Mouse (Mus musculus): Measurements from ENCODE around the gene Lrrc41. TPM values are rescaled to one million over a fixed set of nuclear protein-coding genes. Genes with fewer than 3 reads are reported as not detected.

Gene Lrrc41
- polyA plus RNA-seq, 1 experiment from 2014 or later = 54.3 TPM

DNA sequence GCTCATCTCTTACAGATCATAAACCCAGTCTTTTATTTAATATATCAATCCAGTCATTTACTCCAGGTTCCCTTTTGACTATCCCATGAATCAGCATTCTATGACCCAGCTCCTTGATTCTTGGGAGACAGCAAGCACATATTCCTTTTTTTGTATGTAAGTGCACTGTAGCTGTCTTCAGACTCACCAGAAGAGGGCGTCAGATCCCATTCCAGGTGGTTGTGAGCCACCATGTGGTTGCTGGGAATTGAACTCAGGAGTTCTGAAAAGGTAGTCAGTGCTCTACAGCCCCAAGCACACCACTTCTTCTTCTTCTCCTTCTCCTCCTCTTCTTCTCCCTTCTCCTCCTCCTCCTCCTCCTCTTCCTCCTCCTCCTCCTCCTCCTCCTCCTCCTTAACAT is 17.5 kb upstream of the Lrrc41 start:
- Histone ChIP-seq H3K9me3 (replicated peaks) (no peaks in the 10 kb centered on the region), H3K4me1 (peaks cover 13% of the 10 kb centered on the region), H3K27me3 (no peaks in the 10 kb centered on the region), H3K4me2 (no peak overlapping the region), H3K4me3 (no peak overlapping the region), H3K36me3 (ENCODE audit: poor library complexity, severe bottlenecking) (no peaks in the 10 kb centered on the region), H3K27ac (no peak overlapping the region), H3K9ac (no peak overlapping the region)
- 6% methylated on average over 1 of the region's 1 CpGs for WGBS
- no peak for ATAC-seq

GRCm38 (mm10) chr4:116059012-116059726 is 15.9 kb upstream of the Lrrc41 start:
- Histone ChIP-seq H3K27ac (no peak overlapping the region), H3K9me3 (replicated peaks) (no peaks in the 10 kb centered on the region), H3K36me3 (ENCODE audit: poor library complexity, severe bottlenecking) (no peaks in the 10 kb centered on the region), H3K27me3 (no peaks in the 10 kb centered on the region), H3K4me2 (no peak overlapping the region), H3K4me1 (peaks cover 3% of the 10 kb centered on the region), H3K4me3 (no peak overlapping the region), H3K9ac (no peak overlapping the region)
- WGBS = 82% methylated on average over 5 of the region's 5 CpGs
- ATAC-seq = no peak

GRCm38 (mm10) chr4:116063855-116064254 is 11.2 kb upstream of the Lrrc41 start:
- ATAC-seq = no peak
- no peak overlapping the region for H3K4me3 ChIP-seq
- no peak overlapping the region for H3K9ac ChIP-seq
- H3K36me3 ChIP-seq (ENCODE audit: poor library complexity, severe bottlenecking) = peaks cover 37% of the 10 kb centered on the region
- no peak overlapping the region for H3K4me2 ChIP-seq
- WGBS = 58% methylated on average over 1 of the region's 1 CpGs
- no peaks in the 10 kb centered on the region for H3K27me3 ChIP-seq
- no peaks in the 10 kb centered on the region for H3K4me1 ChIP-seq
- no peak overlapping the region for H3K27ac ChIP-seq
- no peaks in the 10 kb centered on the region for H3K9me3 ChIP-seq (replicated peaks)

DNA sequence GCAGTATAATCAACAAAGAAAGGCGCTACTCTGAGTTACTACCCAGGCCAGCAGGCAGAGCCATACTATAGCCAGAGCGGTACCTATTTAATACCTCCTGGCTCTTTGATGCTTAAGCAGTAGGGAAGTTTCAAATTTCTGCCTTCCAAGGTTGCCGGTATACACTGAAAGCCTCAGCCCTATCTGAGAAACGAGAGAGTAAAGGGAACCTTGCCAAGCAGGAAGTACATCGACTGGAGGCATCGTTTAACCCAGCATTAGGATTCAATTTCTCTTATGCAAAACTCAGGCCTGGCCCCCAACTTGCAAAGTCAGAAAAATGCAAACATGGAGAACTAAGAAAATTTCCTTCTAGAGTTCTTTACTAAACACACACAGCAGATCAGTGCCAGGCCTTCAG is 5.0 kb upstream of the Lrrc41 start:
- Histone ChIP-seq H3K4me2 (no peak overlapping the region), H3K9me3 (replicated peaks) (no peaks in the 10 kb centered on the region), H3K4me3 (no peak overlapping the region)

GRCm38 (mm10) chr4:116073146-116073545 is 1.9 kb upstream of the Lrrc41 start:
- H3K4me3 ChIP-seq = peak overlapping the region; percentile 12; the same call in 1 of the 2 replicates
- H3K27ac ChIP-seq = no peak overlapping the region
- H3K9me3 ChIP-seq (replicated peaks) = no peaks in the 10 kb centered on the region
- H3K4me2 ChIP-seq = peak overlapping the region; percentile 34
- no peaks in the 10 kb centered on the region for H3K27me3 ChIP-seq
- H3K4me1 ChIP-seq = peaks cover 35% of the 10 kb centered on the region
- H3K36me3 ChIP-seq (ENCODE audit: poor library complexity, severe bottlenecking) = peaks cover 23% of the 10 kb centered on the region
- H3K9ac ChIP-seq = no peak overlapping the region; the same call in 1 of the 2 replicates
- no peak for ATAC-seq
- 53% methylated on average over 4 of the region's 4 CpGs for WGBS

More for the DNA sequence above, 5.0 kb upstream of the Lrrc41 start:
- Histone ChIP-seq H3K9ac (no peak overlapping the region), H3K27me3 (no peaks in the 10 kb centered on the region), H3K36me3 (ENCODE audit: poor library complexity, severe bottlenecking) (peaks cover 53% of the 10 kb centered on the region), H3K4me1 (peaks cover 18% of the 10 kb centered on the region), H3K27ac (no peak overlapping the region)
- 88% methylated on average over 6 of the region's 6 CpGs for WGBS
- ATAC-seq = no peak

DNA sequence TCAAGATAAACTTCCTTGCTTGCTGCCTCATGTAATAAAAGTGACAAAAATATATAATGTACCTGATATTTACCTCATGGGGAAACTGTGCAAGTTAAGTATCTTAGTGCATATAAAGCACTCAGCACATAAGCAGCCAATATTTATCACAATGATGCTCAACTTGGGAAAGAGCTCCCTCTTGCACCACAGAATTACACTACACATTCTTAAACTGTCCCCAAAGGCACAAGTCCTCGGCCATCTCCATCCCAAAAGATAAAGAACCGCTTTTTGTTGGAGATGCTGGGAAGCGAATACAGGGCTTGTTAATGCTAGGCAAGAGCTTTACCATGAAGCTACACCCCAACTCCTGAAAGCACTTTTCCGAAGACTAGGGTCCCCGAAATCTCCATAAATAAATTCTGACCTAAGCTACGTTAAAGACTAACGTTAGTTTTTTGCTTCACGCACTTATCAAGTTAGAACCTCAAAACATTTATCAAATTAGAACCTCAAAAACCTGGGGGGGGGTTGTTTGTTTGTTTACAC is 859 bp upstream of the Lrrc41 start:
- Histone ChIP-seq H3K36me3 (ENCODE audit: poor library complexity, severe bottlenecking) (peaks cover 14% of the 10 kb centered on the region), H3K4me1 (peaks cover 35% of the 10 kb centered on the region), H3K4me2 (peak overlapping the region; percentile 92), H3K9me3 (replicated peaks) (no peaks in the 10 kb centered on the region), H3K4me3 (peak overlapping the region; percentile 84), H3K9ac (peak overlapping the region; percentile 92), H3K27ac (no peak overlapping the region), H3K27me3 (no peaks in the 10 kb centered on the region)
- 2% methylated on average over 8 of the region's 8 CpGs for WGBS
- no peak for ATAC-seq

- Histone ChIP-seq H3K9ac (peak overlapping the region; percentile 92), H3K27ac (peak overlapping the region; percentile 96), H3K4me1 (peaks cover 35% of the 10 kb centered on the region), H3K4me2 (peak overlapping the region; percentile 92), H3K36me3 (ENCODE audit: poor library complexity, severe bottlenecking) (peaks cover 16% of the 10 kb centered on the region), H3K9me3 (replicated peaks) (no peaks in the 10 kb centered on the region), H3K27me3 (no peaks in the 10 kb centered on the region), H3K4me3 (peak overlapping the region; percentile 84)
- ATAC-seq = peak; percentile 71
- under 1% methylated on average over 62 of the region's 77 CpGs for WGBS
These were observed 731 bp downstream of the Lrrc41 start for GRCm38 (mm10) chr4:116075631-116076368.

- peak; percentile 12; the same call in 1 of the 2 replicates for ATAC-seq
- peak overlapping the region; percentile 84 for H3K4me3 ChIP-seq
- peak overlapping the region; percentile 92 for H3K4me2 ChIP-seq
- H3K4me1 ChIP-seq = peaks cover 35% of the 10 kb centered on the region
- H3K36me3 ChIP-seq (ENCODE audit: poor library complexity, severe bottlenecking) = peaks cover 23% of the 10 kb centered on the region
- peak overlapping the region; percentile 92 for H3K9ac ChIP-seq
- peak overlapping the region; percentile 96 for H3K27ac ChIP-seq
- H3K27me3 ChIP-seq = no peaks in the 10 kb centered on the region
- H3K9me3 ChIP-seq (replicated peaks) = no peaks in the 10 kb centered on the region
- WGBS = 2% methylated on average over 37 of the region's 37 CpGs
These were observed 1.5 kb downstream of the Lrrc41 start for GRCm38 (mm10) chr4:116076369-116077231.

GRCm38 (mm10) chr4:116077240-116078095 is 2.4 kb downstream of the Lrrc41 start:
- no peaks in the 10 kb centered on the region for H3K27me3 ChIP-seq
- no peak overlapping the region for H3K27ac ChIP-seq
- no peak for ATAC-seq
- H3K9ac ChIP-seq = peak overlapping the region; percentile 92
- H3K4me3 ChIP-seq = peak overlapping the region; percentile 84
- peaks cover 35% of the 10 kb centered on the region for H3K4me1 ChIP-seq
- H3K36me3 ChIP-seq (ENCODE audit: poor library complexity, severe bottlenecking) = peaks cover 26% of the 10 kb centered on the region
- no peaks in the 10 kb centered on the region for H3K9me3 ChIP-seq (replicated peaks)
- peak overlapping the region; percentile 92 for H3K4me2 ChIP-seq
- 65% methylated on average over 3 of the region's 3 CpGs for WGBS

- no peak for ATAC-seq
- Histone ChIP-seq H3K27me3 (no peaks in the 10 kb centered on the region), H3K4me2 (no peak overlapping the region), H3K27ac (no peak overlapping the region), H3K36me3 (ENCODE audit: poor library complexity, severe bottlenecking) (peaks cover 88% of the 10 kb centered on the region), H3K9me3 (replicated peaks) (no peaks in the 10 kb centered on the region), H3K9ac (no peak overlapping the region), H3K4me3 (no peak overlapping the region), H3K4me1 (no peaks in the 10 kb centered on the region)
- 92% methylated on average over 23 of the region's 23 CpGs for WGBS
These were observed 13.6 kb downstream of the Lrrc41 start for GRCm38 (mm10) chr4:116088510-116089249.

Data from forebrain, embryonic 13.5 days (tissue).